Mouse (Mus musculus): ENCODE measurements around the gene Tle2.

- TF ChIP-seq CTCF (IDR thresholded peaks at IDR 0.05; ENCODE audit: low read depth) (no peak), EP300 (IDR thresholded peaks at IDR 0.05; ENCODE audit: low read depth) (no peak)
These were observed 38.4 kb downstream of the Tle2 start for GRCm38 (mm10) chr10:81612779-81613178.

Data from heart, postnatal 0 days (tissue).